Mouse (Mus musculus): ENCODE data around the gene Cdc34b.

- TF ChIP-seq POLR2A (IDR thresholded peaks at IDR 0.05; ENCODE audit: borderline replicate concordance, control insufficient read depth, low read depth, low read length): no peak
- no peak for TF ChIP-seq CTCF (IDR thresholded peaks at IDR 0.05; ENCODE audit: control insufficient read depth, insufficient read depth, low read length)
Measured at GRCm38 (mm10) chr11:94699399-94699798, 42.2 kb upstream of the Cdc34b start.

Measured in bone marrow, adult 2 months (tissue).